Mouse (Mus musculus) CH12.LX (cell line): ENCODE measurements at regions not wholly inside any gene's neighbourhood (a gene's known extent, or its start where the extent isn't known, plus 50 kb on each side); places are given as distances from the start of the nearest gene placed in this dataset.

Experiments used
- CTCF ChIP-seq, 2 experiments: IDR thresholded peaks in 1 of 2; conservative IDR thresholded peaks in 1 of 2; 2 replicates each; pipeline ENCODE4 v1.5.1; 2011 to 2012; ENCODE audit warnings: low read depth in 2 of 2, low read length in 2 of 2, improper control_type of control experiment in 1 of 2, inconsistent platforms in 1 of 2, mild to moderate bottlenecking in 1 of 2, moderate library complexity in 1 of 2
- E2F4 ChIP-seq: IDR thresholded peaks from 2 replicates; pipeline ENCODE4 v1.6.1; 2011; ENCODE audit warnings: low read depth, low read length, improper control_type of control experiment; ENCODE audit not compliant: insufficient replicate concordance
- JUND ChIP-seq: conservative IDR thresholded peaks from 2 replicates; pipeline ENCODE4 v1.6.1; 2011; ENCODE audit warnings: low read depth, low read length, improper control_type of control experiment
- ZC3H11A ChIP-seq: IDR thresholded peaks from 2 replicates; pipeline ENCODE4 v1.6.1; 2012; ENCODE audit warnings: low read depth, mild to moderate bottlenecking, inconsistent platforms, low read length, improper control_type of control experiment
- ZKSCAN1 ChIP-seq: IDR thresholded peaks from 2 replicates; pipeline ENCODE4 v1.6.1; 2012; ENCODE audit warnings: low read depth, inconsistent platforms, low read length, improper control_type of control experiment, borderline replicate concordance

DNA sequence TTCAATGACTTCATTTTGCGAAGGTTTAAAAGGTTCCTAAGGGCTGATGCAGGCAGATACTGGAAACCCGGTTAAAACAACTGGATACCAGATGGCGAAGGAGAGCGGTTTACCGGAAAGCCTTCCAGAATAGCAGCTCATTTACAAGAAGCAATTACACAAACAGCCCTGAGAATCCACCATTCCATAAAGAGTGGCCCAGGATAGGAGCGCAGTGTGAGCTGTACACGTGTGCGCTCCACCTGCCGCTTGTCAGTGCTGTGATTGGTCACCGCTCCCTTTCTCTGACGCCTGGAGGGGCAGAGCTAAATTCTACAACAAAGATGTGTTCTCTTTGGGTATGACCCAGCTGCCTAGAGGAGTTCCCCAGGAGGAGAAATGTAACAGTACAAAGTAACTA, 249.5 kb upstream of the Runx1 start:
- TF ChIP-seq ZC3H11A: no peak
- no peak for TF ChIP-seq E2F4
- TF ChIP-seq CTCF (conservative IDR thresholded peaks at IDR 0.05 in 1 of 2, IDR thresholded peaks at IDR 0.05 in 1 of 2; ENCODE audit: low read depth in 2 of 2, low read length in 2 of 2): no peak
- no peak for TF ChIP-seq ZKSCAN1
- TF ChIP-seq JUND: no peak
